ENCODE assay signal across 7 mouse cellular contexts in genomic region chr19:38981966-38982365, GRCm38 (mm10). TPM values are rescaled to one million over a fixed set of nuclear protein-coding genes. Genes with fewer than 3 reads are reported as not detected.
DNase-seq lines count a peak whose midpoint lies in the region; ATAC-seq and TF ChIP-seq lines count a peak whose summit lies in the region.

No protein-coding gene starts in this region.

- peak; percentile 56 for ATAC-seq in CD4-positive, CD25-positive, alpha-beta regulatory T cell, adult 4 months
- peak; percentile 51 for ATAC-seq in Patski

- intact Hi-C loops in gastrocnemius, postnatal 14 days (cut with DNase I; ENCODE audit: low total_unique reads): no loop called here

- in situ Hi-C loops in Patski (cut with MboI; ENCODE audit: low pct_unique_long_range_greater_than_20kb): loop anchor here (5.0 to 10.0 kb wide), 2 partner anchors 953 to 1245 kb away; no protein-coding TSS in a partner anchor

- CTCF ChIA-PET in Patski (lab: Charles Lee): interaction anchor here (0.7 to 1.2 kb wide), 3 partner anchors 11 to 1243 kb away, joined by 4 to 6 read pairs (median 5); no protein-coding TSS in a partner anchor

- no peaks in the 10 kb centered on the region for H3K27me3 ChIP-seq in Patski

- TF ChIP-seq CTCF in Patski (IDR thresholded peaks at IDR 0.05): peak; percentile 82

- DNase-seq in Patski (ENCODE audit: low read depth, low spot score): no peak
- DNase-seq in cerebellum, postnatal 10 days: peak; percentile 84 to 89
- DNase-seq in gastrocnemius, postnatal 14 days: peak; percentile 41
- DNase-seq in layer of hippocampus, adult 8-10 months (ENCODE audit: low spot score in 2 of 2): peak; percentile 28 to 76
- DNase-seq in lung, postnatal 25 days (ENCODE audit: low spot score): peak; percentile 36
- peak; percentile 18 for DNase-seq in skeletal muscle tissue, adult 2 months (ENCODE audit: low read depth, low spot score)

- POLR2A ChIA-PET in Patski (lab: Charles Lee): no interaction called here

RNA-seq across cellular contexts. Expression of gene Cyp2c55, which starts 24.9 kb away (rescaled TPM):
- polyA plus RNA-seq in CD4-positive, CD25-positive, alpha-beta regulatory T cell, adult 4 months (2017; shearing (Covaris generic)): not detected
- polyA plus RNA-seq in Patski (2021): not detected
- not detected for total RNA-seq in gastrocnemius, postnatal 14 days (2021)
- total RNA-seq in layer of hippocampus, adult 8-10 months (2022): under 1 TPM in 3 of 4 experiments, not detected in 1; 0.16 to 0.53 (median 0.47) TPM

RNA-seq across cellular contexts. Expression of gene Hells, which starts 51.3 kb away (rescaled TPM):
- polyA plus RNA-seq in CD4-positive, CD25-positive, alpha-beta regulatory T cell, adult 4 months (2017; shearing (Covaris generic)): 10 to 100 TPM; 17.6 to 18.3 TPM
- 31.0 TPM for polyA plus RNA-seq in Patski (2021)
- total RNA-seq in gastrocnemius, postnatal 14 days (2021): 1 to 10 TPM; 1.2 to 2.9 TPM
- total RNA-seq in layer of hippocampus, adult 8-10 months (2022): 1 to 10 TPM; 1.6 to 6.0 (median 3.6) TPM
